Mouse (Mus musculus): ENCODE results near the gene Rasal2. TPM values are rescaled to one million over a fixed set of nuclear protein-coding genes. Genes with fewer than 3 reads are reported as not detected.

Gene Rasal2
- polyA plus RNA-seq, 1 experiment: 4.1 TPM

- Histone ChIP-seq H3K27me3 (ENCODE audit: control insufficient read depth, insufficient read depth, insufficient read length) (no peaks in the 10 kb centered on the region), H3K4me3 (no peak overlapping the region), H3K36me3 (ENCODE audit: control insufficient read depth, insufficient read depth) (no peaks in the 10 kb centered on the region), H3K79me2 (ENCODE audit: control insufficient read depth, insufficient read depth) (no peaks in the 10 kb centered on the region), H3K4me2 (ENCODE audit: low read depth) (no peak overlapping the region), H3ac (ENCODE audit: control insufficient read depth, insufficient read length) (no peak overlapping the region)
- TF ChIP-seq POLR2A (IDR thresholded peaks at IDR 0.05; ENCODE audit: insufficient read length, low read depth): no peak
- no peak for TF ChIP-seq TCF12 (IDR thresholded peaks at IDR 0.05; ENCODE audit: insufficient read depth, poor library complexity, severe bottlenecking)
- no peak for TF ChIP-seq E2F4 (IDR thresholded peaks at IDR 0.05; ENCODE audit: insufficient read depth)
- TF ChIP-seq POLR2AphosphoS2 (IDR thresholded peaks at IDR 0.05; ENCODE audit: insufficient read length, low read depth): no peak
- TF ChIP-seq USF1 (IDR thresholded peaks at IDR 0.05; ENCODE audit: low read depth): no peak
- TF ChIP-seq TCF3 (IDR thresholded peaks at IDR 0.05; ENCODE audit: insufficient read length, low read depth): no peak
Measured at GRCm38 (mm10) chr1:157181081-157181480, 231.3 kb downstream of the Rasal2 start.

- Histone ChIP-seq H3K4me2 (ENCODE audit: low read depth) (no peak overlapping the region), H3K36me3 (ENCODE audit: control insufficient read depth, insufficient read depth) (peaks cover 3% of the 10 kb centered on the region), H3ac (ENCODE audit: control insufficient read depth, insufficient read length) (no peak overlapping the region), H3K27me3 (ENCODE audit: control insufficient read depth, insufficient read depth, insufficient read length) (no peaks in the 10 kb centered on the region), H3K79me2 (ENCODE audit: control insufficient read depth, insufficient read depth) (no peaks in the 10 kb centered on the region), H3K4me3 (no peak overlapping the region)
- TF ChIP-seq MYOG (IDR thresholded peaks at IDR 0.05; ENCODE audit: control insufficient read depth in 1 of 3, insufficient read depth in 1 of 3, insufficient read length in 2 of 3, low read depth in 2 of 3) (no peak), MYOD1 (IDR thresholded peaks at IDR 0.05; ENCODE audit: control insufficient read depth in 1 of 3, insufficient read length in 2 of 3, low read depth in 2 of 3) (no peak), POLR2A (IDR thresholded peaks at IDR 0.05; ENCODE audit: insufficient read length, low read depth) (no peak), TCF12 (IDR thresholded peaks at IDR 0.05; ENCODE audit: insufficient read depth, poor library complexity, severe bottlenecking) (no peak), TCF3 (IDR thresholded peaks at IDR 0.05; ENCODE audit: insufficient read length, low read depth) (no peak)
Measured at GRCm38 (mm10) chr1:157178988-157179764, 233.2 kb downstream of the Rasal2 start.

DNA sequence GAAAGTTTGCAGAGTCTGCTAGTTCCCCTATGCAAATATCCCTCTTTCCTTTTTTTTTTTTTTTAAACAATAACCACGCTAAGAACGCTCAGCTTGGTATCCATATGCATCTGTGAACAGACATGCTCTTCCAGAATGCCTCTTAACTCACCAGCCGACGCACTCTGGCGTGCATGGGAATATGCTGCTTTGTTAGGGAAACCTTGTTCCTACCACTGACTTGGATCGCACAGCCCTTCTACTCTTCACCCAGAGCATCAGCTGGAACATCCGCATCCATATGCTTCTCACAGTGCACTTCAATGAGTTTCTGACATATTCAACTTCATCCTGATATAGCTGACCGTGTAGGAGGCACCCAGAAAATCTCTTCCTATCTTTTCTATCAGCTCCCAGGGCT is 243.1 kb downstream of the Rasal2 start:
- Histone ChIP-seq H3K79me2 (ENCODE audit: control insufficient read depth, insufficient read depth) (no peaks in the 10 kb centered on the region), H3ac (ENCODE audit: control insufficient read depth, insufficient read length) (no peak overlapping the region), H3K27me3 (ENCODE audit: control insufficient read depth, insufficient read depth, insufficient read length) (no peaks in the 10 kb centered on the region), H3K4me2 (ENCODE audit: low read depth) (no peak overlapping the region), H3K36me3 (ENCODE audit: control insufficient read depth, insufficient read depth) (peaks cover 8% of the 10 kb centered on the region), H3K4me3 (no peak overlapping the region)
- TF ChIP-seq TCF12 (IDR thresholded peaks at IDR 0.05; ENCODE audit: insufficient read depth, poor library complexity, severe bottlenecking) (no peak), REST (IDR thresholded peaks at IDR 0.05; ENCODE audit: insufficient read depth, insufficient read length) (no peak), POLR2A (IDR thresholded peaks at IDR 0.05; ENCODE audit: insufficient read length, low read depth) (no peak), SRF (IDR thresholded peaks at IDR 0.05; ENCODE audit: control insufficient read depth, insufficient read length, low read depth) (no peak), MYOD1 (IDR thresholded peaks at IDR 0.05; ENCODE audit: control insufficient read depth in 1 of 3, insufficient read length in 2 of 3, low read depth in 2 of 3) (no peak), TCF3 (IDR thresholded peaks at IDR 0.05; ENCODE audit: insufficient read length, low read depth) (no peak), USF1 (IDR thresholded peaks at IDR 0.05; ENCODE audit: low read depth) (no peak), POLR2AphosphoS2 (IDR thresholded peaks at IDR 0.05; ENCODE audit: insufficient read length, low read depth) (no peak), MAX (IDR thresholded peaks at IDR 0.05; ENCODE audit: low read depth) (no peak), E2F4 (IDR thresholded peaks at IDR 0.05; ENCODE audit: insufficient read depth) (no peak), CEBPB (IDR thresholded peaks at IDR 0.05; ENCODE audit: insufficient read depth, poor library complexity, severe bottlenecking) (no peak), MYOG (IDR thresholded peaks at IDR 0.05; ENCODE audit: control insufficient read depth in 1 of 3, insufficient read depth in 1 of 3, insufficient read length in 2 of 3, low read depth in 2 of 3) (no peak)

DNA sequence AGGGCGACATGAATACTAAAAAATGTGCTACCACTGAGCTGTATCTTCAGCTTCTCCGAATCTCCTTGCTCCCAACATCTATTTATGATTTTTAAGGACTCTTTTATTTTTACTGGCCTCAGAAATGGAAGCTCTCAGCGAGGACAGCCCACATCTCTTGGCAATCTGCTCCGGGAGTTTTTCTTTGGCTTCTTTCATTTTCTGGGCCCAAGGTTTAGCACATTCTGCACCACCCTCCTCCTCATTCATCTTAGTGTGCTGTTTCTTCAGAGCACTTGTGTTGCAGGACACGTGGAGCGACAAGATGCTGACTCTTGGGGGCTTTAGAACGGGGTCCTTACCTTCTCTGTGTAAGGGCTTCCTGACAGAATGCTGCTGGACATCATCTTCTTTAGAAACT is 243.5 kb downstream of the Rasal2 start:
- no peaks in the 10 kb centered on the region for H3K79me2 ChIP-seq (ENCODE audit: control insufficient read depth, insufficient read depth)
- H3K4me3 ChIP-seq: no peak overlapping the region
- H3K27me3 ChIP-seq (ENCODE audit: control insufficient read depth, insufficient read depth, insufficient read length): no peaks in the 10 kb centered on the region
- H3ac ChIP-seq (ENCODE audit: control insufficient read depth, insufficient read length): no peak overlapping the region
- no peak overlapping the region for H3K4me2 ChIP-seq (ENCODE audit: low read depth)
- peaks cover 8% of the 10 kb centered on the region for H3K36me3 ChIP-seq (ENCODE audit: control insufficient read depth, insufficient read depth)
- no peak for TF ChIP-seq TCF12 (IDR thresholded peaks at IDR 0.05; ENCODE audit: insufficient read depth, poor library complexity, severe bottlenecking)
- no peak for TF ChIP-seq CEBPB (IDR thresholded peaks at IDR 0.05; ENCODE audit: insufficient read depth, poor library complexity, severe bottlenecking)
- no peak for TF ChIP-seq MYOD1 (IDR thresholded peaks at IDR 0.05; ENCODE audit: control insufficient read depth in 1 of 3, insufficient read length in 2 of 3, low read depth in 2 of 3)
- no peak for TF ChIP-seq POLR2A (IDR thresholded peaks at IDR 0.05; ENCODE audit: insufficient read length, low read depth)
- no peak for TF ChIP-seq POLR2AphosphoS2 (IDR thresholded peaks at IDR 0.05; ENCODE audit: insufficient read length, low read depth)
- no peak for TF ChIP-seq MAX (IDR thresholded peaks at IDR 0.05; ENCODE audit: low read depth)
- TF ChIP-seq MYOG (IDR thresholded peaks at IDR 0.05; ENCODE audit: control insufficient read depth in 1 of 3, insufficient read depth in 1 of 3, insufficient read length in 2 of 3, low read depth in 2 of 3): no peak
- no peak for TF ChIP-seq REST (IDR thresholded peaks at IDR 0.05; ENCODE audit: insufficient read depth, insufficient read length)
- TF ChIP-seq TCF3 (IDR thresholded peaks at IDR 0.05; ENCODE audit: insufficient read length, low read depth): no peak
- no peak for TF ChIP-seq SRF (IDR thresholded peaks at IDR 0.05; ENCODE audit: control insufficient read depth, insufficient read length, low read depth)
- TF ChIP-seq E2F4 (IDR thresholded peaks at IDR 0.05; ENCODE audit: insufficient read depth): no peak
- no peak for TF ChIP-seq USF1 (IDR thresholded peaks at IDR 0.05; ENCODE audit: low read depth)

- Histone ChIP-seq H3K79me2 (ENCODE audit: control insufficient read depth, insufficient read depth) (no peaks in the 10 kb centered on the region), H3ac (ENCODE audit: control insufficient read depth, insufficient read length) (no peak overlapping the region), H3K4me2 (ENCODE audit: low read depth) (no peak overlapping the region), H3K27me3 (ENCODE audit: control insufficient read depth, insufficient read depth, insufficient read length) (no peaks in the 10 kb centered on the region), H3K36me3 (ENCODE audit: control insufficient read depth, insufficient read depth) (peaks cover 33% of the 10 kb centered on the region), H3K4me3 (no peak overlapping the region)
- no peak for TF ChIP-seq E2F4 (IDR thresholded peaks at IDR 0.05; ENCODE audit: insufficient read depth)
- TF ChIP-seq MAX (IDR thresholded peaks at IDR 0.05; ENCODE audit: low read depth): no peak
- TF ChIP-seq POLR2A (IDR thresholded peaks at IDR 0.05; ENCODE audit: insufficient read length, low read depth): no peak
Measured at GRCm38 (mm10) chr1:157153781-157154180, 258.6 kb downstream of the Rasal2 start.

All from myocyte (in vitro differentiated cells).